Mouse (Mus musculus) E14TG2a.4 (cell line): ENCODE measurements at regions not wholly inside any gene's neighbourhood (a gene's known extent, or its start where the extent isn't known, plus 50 kb on each side); places are given as distances from the start of the nearest gene placed in this dataset.

Experiments
- H3K27me3 ChIP-seq: 2 replicates; pipeline ENCODE4 v1.6.1; 2014; ENCODE audit warnings: low read length, control low read depth; ENCODE audit not compliant: insufficient read depth
- H3K36me3 ChIP-seq: 2 replicates; pipeline ENCODE4 v1.6.1; 2014; ENCODE audit warnings: low read length, control low read depth; ENCODE audit not compliant: insufficient read depth
- H3K4me1 ChIP-seq: replicated peaks from 2 replicates; pipeline ENCODE4 v1.6.1; 2014; ENCODE audit warnings: low read depth, low read length, control low read depth
- H3K4me3 ChIP-seq: replicated peaks from 2 replicates; pipeline ENCODE4 v1.5.1; 2014; ENCODE audit warnings: mild to moderate bottlenecking, low read length
- H3K9me3 ChIP-seq: 2 replicates; pipeline ENCODE4 v1.6.1; 2014; ENCODE audit warnings: low read length, control low read depth
- CTCF ChIP-seq: conservative IDR thresholded peaks from 2 replicates; pipeline ENCODE4 v1.5.1; 2014; ENCODE audit warnings: low read length
- NANOG ChIP-seq: IDR thresholded peaks from 2 replicates; pipeline ENCODE4 v1.6.1; 2014; ENCODE audit warnings: borderline replicate concordance, low read length, mixed read lengths
- POU5F1 ChIP-seq: IDR thresholded peaks from 2 replicates; pipeline ENCODE4 v1.6.1; 2014; ENCODE audit warnings: low read length, borderline replicate concordance

DNA sequence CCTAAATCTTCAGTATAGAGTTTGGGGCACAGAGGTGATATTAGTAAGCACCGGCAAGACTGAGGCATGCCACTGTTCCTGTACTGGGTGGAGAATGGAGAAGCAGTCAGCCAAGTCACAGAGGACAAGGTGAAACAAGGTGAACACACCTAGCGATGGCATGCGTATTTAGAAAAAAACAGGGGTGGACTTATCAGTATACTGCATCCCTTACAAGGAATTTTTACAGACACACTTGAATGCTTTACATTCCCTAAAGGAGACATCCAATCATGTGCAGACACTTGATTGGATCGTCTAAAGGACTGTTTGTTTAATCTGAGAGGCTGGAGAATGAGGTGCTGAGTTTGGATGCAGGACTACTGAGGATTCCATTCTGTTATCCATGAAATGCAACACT, 1893.4 kb upstream of the Lrrc6 start:
- Histone ChIP-seq H3K4me3 (no peak overlapping the region), H3K4me1 (no peaks in the 10 kb centered on the region), H3K27me3 (no peaks in the 10 kb centered on the region), H3K9me3 (no peaks in the 10 kb centered on the region), H3K36me3 (no peaks in the 10 kb centered on the region)
- no peak for TF ChIP-seq CTCF
- TF ChIP-seq POU5F1, result no peak
- TF ChIP-seq NANOG, result no peak

DNA sequence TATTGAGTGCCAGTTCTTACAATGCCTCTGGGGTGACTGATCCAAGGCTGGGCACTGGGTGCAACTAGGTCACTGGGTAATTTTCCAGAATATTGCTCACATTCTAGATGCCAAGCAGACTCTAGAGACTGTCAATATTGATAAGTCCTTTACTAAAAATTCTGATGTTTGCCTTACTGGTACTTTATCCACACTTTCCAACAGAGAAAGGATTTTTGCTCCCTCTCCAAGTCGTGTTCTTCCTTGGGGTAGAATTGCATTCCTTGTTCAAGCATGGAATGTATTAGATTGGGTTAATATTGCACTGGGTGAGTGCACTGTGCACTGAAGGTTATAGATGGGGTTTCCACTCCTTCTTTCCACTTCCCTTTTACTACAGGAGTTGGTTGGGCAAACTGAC, 1891.0 kb upstream of the Lrrc6 start:
- Histone ChIP-seq H3K4me3 (no peak overlapping the region), H3K4me1 (no peaks in the 10 kb centered on the region), H3K9me3 (no peaks in the 10 kb centered on the region), H3K36me3 (no peaks in the 10 kb centered on the region), H3K27me3 (no peaks in the 10 kb centered on the region)
- TF ChIP-seq CTCF (no peak), POU5F1 (no peak), NANOG (no peak)

DNA sequence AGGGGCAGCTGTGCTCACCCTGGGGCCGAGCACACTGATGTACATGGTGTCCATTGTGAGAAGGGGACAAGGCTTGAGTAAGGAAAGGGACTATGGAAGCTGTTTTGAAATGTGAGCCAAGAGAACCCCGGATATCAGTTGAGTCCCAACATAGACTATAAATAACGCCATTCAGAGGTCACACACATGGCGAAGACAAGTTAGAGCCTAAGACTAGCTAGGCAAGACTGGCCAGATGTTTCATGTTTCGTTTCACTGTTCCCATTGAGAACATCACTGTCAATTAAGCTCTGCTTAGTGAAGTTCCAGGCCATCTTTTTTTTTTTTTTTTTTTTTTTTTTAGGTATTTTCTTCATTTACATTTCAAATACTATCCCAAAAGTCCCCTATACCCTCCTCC, 1889.1 kb upstream of the Lrrc6 start:
- no peak for TF ChIP-seq POU5F1
- TF ChIP-seq NANOG, result no peak
- no peak for TF ChIP-seq CTCF
- no peaks in the 10 kb centered on the region; the same call in 1 of the 2 replicates for H3K27me3 ChIP-seq
- no peaks in the 10 kb centered on the region for H3K9me3 ChIP-seq
- H3K36me3 ChIP-seq, result no peaks in the 10 kb centered on the region
- H3K4me3 ChIP-seq, result no peak overlapping the region
- no peaks in the 10 kb centered on the region for H3K4me1 ChIP-seq

DNA sequence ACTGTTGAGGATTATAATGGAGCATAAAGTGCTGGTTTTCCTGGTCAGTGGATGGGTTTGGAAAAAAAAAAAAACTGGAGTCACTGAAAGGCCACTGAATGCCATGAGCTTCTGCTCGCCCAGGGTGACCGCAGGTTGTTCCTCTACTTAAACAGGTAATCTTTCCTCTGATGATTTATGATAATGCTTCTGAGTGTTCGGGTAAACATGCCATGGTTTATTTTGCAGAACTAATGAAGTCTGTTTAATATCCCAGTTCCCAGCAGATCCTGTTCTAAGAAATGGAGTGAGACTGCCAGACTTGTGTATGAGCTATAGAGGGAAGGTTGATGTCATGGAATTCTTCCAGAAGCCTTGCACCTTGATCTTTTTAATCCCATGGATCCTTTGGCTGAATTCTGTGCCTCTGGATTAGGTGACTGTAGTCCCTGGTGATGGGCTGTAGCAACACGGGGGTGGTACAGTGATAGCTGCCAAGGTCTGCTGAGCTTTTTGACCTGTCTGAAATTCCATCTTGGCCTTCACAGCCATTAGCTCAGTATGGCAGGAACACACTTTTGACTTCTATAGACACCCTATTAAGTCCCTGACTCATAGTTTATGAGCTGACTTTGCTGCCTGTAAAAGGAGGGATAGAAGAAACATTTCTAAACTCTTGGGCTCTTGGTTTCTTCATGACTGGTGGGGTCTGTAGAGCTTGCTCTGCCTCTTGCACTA, 1886.8 kb upstream of the Lrrc6 start:
- H3K4me3 ChIP-seq, result no peak overlapping the region
- TF ChIP-seq CTCF (no peak), POU5F1 (no peak), NANOG (no peak)
- no peaks in the 10 kb centered on the region for H3K36me3 ChIP-seq
- no peaks in the 10 kb centered on the region for H3K4me1 ChIP-seq
- no peaks in the 10 kb centered on the region; the same call in 1 of the 2 replicates for H3K27me3 ChIP-seq
- no peaks in the 10 kb centered on the region for H3K9me3 ChIP-seq

DNA sequence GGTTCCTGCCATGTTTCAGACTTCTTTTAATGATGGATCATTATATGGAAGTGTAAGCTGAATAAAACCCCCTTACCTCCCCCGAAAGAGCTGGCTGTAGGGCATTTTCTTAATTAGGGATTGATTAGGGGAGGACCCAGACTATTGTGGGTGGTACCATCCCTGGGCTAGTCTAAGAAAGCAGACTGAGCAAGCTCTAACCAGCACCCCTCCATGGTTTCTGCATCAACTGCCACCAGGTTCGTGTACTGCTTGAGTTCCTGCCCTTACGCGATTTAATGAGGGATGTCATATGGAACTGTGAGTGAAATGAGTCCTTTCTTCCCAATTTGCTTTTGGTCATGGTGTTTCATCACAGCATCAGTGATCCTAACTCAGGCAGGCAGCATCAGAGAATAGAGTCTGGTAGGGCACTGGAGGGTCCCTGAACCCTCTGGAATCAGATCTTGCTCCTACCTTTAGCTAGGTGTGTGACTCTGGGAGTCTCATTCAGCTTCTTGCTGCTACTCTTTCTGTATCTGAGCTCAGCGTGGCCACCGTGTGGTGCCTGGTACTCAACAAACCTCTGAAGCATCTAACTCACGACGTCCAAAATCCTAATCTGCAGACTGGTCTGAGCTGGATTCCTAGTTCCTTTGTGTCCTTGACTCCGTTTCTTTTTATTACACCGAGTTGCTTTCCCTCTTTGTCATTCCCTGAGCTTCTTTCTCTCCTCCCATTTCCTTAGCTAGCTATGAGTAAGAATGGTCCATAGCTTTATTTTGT, 1884.0 kb upstream of the Lrrc6 start:
- no peak overlapping the region for H3K4me3 ChIP-seq
- no peaks in the 10 kb centered on the region for H3K36me3 ChIP-seq
- H3K27me3 ChIP-seq, result no peaks in the 10 kb centered on the region; the same call in 1 of the 2 replicates
- no peaks in the 10 kb centered on the region for H3K4me1 ChIP-seq
- no peaks in the 10 kb centered on the region for H3K9me3 ChIP-seq
- TF ChIP-seq NANOG (no peak), CTCF (no peak), POU5F1 (no peak)

DNA sequence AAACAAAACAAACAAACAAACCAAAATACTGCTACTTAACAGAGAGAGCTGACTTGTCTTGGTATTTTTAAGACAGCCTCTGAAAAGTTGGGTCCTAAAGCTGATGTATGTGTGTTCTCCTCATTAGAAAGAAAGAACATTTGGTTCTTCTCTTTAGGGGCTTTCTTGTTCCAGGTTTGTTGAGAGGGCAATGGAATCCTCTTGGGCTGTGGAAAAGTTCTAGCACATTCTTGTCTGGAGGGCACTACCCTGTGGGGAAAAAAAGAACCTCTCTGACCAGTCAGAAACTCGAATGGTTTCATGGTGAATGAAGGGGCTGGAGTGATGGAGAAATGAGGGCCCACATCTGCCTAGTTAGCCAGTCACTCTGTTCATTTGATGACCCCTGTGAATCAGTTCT, 1874.5 kb upstream of the Lrrc6 start:
- no peaks in the 10 kb centered on the region for H3K36me3 ChIP-seq
- TF ChIP-seq NANOG (no peak), CTCF (no peak), POU5F1 (no peak)
- no peak overlapping the region for H3K4me3 ChIP-seq
- no peaks in the 10 kb centered on the region for H3K4me1 ChIP-seq
- H3K27me3 ChIP-seq, result no peaks in the 10 kb centered on the region
- H3K9me3 ChIP-seq, result no peaks in the 10 kb centered on the region

DNA sequence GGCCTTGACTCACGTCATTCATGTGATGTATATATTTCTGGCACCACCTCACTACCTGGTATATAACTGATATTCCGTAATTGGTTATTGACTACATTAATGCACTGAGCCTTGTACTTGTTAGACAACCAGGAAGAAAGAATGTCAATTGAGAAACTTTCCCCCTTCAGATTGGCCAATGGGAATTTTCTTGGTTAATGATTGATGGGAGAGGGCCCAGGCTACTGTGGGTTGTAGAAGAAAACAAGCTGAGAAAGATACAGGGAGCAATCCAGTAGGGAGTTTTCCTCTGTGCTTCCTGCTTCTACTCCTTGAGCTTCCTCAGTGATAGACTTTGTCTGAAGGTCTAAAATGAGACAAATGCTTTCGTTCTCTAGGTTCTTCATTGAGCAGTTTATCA, 1866.1 kb upstream of the Lrrc6 start:
- TF ChIP-seq NANOG (no peak), CTCF (no peak), POU5F1 (no peak)
- Histone ChIP-seq H3K9me3 (no peaks in the 10 kb centered on the region), H3K4me1 (peaks cover 9% of the 10 kb centered on the region), H3K4me3 (no peak overlapping the region), H3K27me3 (0 out of 2 replicates have a peak, but pooled peaks cover 7% of the 10 kb centered on the region), H3K36me3 (no peaks in the 10 kb centered on the region)

DNA sequence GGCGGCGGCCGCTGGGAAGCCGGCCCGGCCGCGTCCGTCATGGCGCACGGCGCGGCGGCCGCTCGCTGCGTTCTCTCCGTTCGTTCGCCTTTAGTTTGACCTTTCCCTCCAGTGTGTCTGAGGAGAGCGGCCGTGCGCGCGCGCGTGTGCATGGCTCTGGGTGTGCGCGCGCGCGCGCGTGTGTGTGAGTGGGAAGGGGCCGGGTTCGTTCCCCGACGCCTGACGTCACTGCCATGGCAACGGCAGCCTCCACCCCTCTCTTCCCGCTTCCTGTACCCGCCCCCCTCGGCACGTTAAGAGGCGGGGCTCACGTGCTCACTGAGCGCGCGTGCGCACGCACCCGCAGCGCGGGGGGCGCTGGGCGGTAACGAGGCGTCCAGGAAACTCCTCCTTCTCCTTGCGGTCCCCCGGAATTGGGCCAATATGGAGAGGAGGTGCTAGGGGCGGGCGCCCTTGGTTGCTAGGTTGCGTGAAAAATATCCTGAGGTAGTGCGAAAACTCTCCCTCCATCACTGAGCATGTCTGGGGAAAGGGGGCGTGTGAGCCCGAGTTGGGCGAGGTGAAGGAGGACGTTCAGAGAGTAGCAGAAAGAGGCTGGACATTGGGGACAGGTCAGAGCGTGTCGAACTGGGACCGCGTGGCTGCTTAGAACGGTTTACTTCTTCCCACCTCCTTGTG, 1862.5 kb upstream of the Lrrc6 start:
- TF ChIP-seq CTCF (no peak), POU5F1 (no peak), NANOG (no peak)
- H3K4me1 ChIP-seq, result peaks cover 24% of the 10 kb centered on the region
- no peaks in the 10 kb centered on the region for H3K36me3 ChIP-seq
- H3K4me3 ChIP-seq, result peak overlapping the region; percentile 73
- H3K27me3 ChIP-seq, result 0 out of 2 replicates have a peak, but pooled peaks cover 7% of the 10 kb centered on the region
- no peaks in the 10 kb centered on the region for H3K9me3 ChIP-seq
